Mouse (Mus musculus) frontal cortex, adult (tissue): Measurements from ENCODE around the gene S100pbp.

Experiments
- ATAC-seq: cut with Nextera tagmentation; 2 replicates; pipeline ENCODE4 v1.9.2; 2017; ENCODE audit warnings: mild to moderate bottlenecking, moderate library complexity, mixed read lengths; ENCODE audit not compliant: low TSS enrichment

S100pbp gene

DNA sequence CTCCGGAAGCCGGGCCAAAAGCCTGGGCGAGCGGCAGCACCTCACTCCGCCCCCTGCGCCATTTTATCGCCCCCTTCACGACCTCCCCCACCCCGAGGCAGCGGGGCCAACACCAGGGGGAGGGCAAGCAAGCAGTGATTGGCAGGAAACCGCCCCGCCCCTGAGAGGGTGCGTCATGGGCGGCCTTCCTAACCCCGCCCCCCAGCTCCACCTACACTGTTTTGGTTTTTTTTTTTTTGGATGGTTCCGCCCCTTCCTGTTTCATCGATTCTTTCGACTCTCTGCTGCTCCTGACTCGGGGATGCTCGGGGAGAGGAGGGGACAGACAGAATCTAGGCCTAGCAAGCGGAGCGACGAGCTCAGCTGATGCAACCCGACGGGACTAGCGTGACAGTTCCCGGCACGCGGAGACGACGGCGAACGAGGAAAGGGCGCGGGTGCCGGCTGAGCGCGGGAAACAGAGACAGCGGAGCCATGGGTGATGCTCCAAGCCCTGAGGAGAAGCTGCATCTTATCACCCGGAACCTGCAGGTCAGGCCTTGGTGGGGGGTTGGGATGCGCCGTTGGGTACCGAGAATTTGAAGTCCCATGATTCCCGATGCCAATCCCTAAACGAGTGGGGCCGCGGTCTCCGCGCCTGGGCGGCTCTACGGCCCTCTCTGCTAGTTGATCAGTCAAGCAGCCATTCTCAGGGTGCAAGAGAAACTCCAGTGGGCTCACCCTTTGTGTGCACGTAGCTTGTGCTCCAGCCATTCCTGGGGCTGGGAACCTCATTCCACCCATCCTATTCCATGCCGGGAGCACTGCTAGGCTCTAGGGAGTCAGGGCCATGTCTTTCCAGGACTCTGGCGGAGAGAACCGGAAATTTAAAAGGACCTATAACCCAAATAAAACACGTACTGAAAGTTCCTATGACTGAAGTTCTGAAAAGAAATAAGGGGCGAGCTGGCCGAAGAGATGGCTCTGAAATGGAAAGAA, at the start of gene S100pbp, which contains the start of gene Yars:
S100pbp (minus strand) TSS at position 186 of the 978 bp plus-strand sequence.
Yars (plus strand) TSS at position 219 of the 978 bp plus-strand sequence.
- ATAC-seq: peak; percentile 92

DNA sequence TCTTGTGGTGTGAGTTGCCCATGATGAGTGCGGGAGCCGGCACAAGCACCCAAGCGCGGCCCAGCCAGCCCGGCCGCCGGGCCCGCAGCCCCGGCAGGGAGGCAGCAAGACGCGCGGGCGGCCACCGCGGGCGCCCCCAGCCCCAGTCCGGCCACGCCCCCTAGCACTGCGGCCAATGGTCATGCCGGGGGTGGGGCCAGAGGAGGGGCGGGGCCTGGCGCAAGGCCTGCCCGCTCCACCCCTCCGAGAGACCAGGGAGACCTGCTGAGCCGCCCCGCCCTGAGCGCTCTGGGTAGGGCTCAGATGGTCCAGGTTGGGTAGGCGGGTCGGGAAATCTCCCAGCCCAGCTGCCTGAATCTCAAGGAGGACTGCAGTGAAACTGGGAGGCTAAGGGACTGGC, 49.5 kb upstream of the S100pbp start:
- peak; percentile 60 for ATAC-seq

DNA sequence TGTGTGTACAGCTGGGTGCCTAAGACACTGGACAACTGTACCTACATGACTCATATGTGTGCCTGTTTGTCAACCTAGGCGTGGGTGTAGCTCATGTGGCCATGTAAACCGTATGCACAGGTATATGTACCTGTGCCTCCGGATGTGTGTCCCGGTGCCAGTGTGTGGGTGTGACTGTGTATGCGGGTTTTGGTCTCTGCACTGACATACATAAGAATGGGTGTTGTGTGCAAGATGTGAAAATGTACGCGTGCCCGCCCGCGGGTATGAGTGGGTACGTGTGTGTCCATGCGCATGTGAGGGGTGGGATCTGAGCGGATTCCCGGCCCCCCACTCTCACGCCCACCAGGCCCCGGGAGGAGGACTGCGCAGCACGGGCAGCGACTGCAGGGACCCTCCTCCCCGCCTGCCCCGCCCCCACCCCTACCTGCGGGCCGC, 49.1 kb upstream of the S100pbp start:
- ATAC-seq: no peak

DNA sequence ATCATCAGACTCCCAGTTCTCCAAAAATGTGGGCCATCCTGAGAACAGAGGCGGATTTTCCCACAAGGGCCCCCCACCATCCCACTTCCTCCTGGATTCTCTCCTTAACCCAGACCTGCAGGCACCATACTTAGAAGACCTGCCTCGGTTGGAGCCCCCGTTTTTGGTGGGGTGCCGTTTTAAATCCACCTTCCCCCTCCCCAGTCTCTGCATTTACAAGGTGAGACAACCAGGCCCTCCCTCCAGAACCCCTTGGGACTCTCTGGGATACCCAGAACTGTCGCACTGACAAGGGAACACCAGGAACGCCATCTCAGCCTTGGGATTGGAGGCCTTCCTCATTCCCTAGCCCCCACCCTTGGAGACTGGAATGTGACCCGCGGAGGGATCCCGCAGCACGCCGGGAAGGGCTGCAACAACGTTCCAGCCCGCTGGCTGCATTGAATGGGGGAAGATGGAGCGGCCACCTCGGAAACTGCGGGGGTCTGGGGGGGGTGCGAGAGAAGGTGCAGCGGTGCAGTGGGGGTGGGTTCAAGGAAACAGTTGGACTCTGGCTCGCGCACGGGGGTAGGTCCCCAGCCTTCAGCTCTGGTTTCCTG, 48.4 kb upstream of the S100pbp start:
- 0 out of 2 replicates have a peak, but pooled peaks have one; percentile 17 for ATAC-seq

GRCm38 (mm10) chr4:129236236-129236813, 46.8 kb upstream of the S100pbp start:
- ATAC-seq: no peak

DNA sequence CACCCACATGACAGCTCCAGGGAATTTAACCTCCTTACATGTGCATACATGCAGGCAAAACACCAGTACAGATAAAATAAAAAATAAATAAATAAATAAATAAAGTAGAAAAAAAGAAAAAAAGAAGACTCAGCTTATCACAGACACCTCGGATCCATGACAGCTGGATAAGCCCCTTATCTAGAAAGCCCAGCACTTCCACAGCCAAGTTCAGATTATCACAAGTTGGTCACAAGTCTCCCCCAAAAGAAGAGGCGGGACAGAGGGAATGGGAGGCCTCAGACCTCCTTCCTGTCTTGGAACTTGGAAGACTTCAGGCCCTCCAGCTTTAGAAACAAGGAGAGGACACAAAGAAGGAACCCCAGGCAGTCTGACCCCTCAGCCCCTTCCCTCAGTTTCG, 45.6 kb upstream of the S100pbp start:
- ATAC-seq: no peak

DNA sequence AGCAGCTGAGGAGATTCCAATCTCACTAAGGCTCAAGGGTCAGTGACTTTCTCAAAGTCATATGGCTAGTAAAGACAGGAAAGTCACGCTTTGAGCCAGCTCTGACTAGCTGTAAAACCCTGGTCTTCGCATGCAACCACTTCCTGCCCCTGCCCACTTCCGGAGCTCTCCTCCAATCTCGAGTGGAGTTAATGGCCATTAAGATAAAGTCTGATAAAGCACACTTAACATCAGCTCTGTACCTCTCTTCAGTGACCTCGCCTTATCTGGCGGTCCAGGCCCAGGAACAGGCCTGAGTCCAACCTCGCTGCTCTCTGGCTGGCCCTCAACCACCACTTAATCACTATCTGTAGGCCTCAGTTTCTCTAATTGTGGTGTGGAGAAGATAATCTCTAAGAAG, 45.0 kb upstream of the S100pbp start:
- ATAC-seq: no peak

DNA sequence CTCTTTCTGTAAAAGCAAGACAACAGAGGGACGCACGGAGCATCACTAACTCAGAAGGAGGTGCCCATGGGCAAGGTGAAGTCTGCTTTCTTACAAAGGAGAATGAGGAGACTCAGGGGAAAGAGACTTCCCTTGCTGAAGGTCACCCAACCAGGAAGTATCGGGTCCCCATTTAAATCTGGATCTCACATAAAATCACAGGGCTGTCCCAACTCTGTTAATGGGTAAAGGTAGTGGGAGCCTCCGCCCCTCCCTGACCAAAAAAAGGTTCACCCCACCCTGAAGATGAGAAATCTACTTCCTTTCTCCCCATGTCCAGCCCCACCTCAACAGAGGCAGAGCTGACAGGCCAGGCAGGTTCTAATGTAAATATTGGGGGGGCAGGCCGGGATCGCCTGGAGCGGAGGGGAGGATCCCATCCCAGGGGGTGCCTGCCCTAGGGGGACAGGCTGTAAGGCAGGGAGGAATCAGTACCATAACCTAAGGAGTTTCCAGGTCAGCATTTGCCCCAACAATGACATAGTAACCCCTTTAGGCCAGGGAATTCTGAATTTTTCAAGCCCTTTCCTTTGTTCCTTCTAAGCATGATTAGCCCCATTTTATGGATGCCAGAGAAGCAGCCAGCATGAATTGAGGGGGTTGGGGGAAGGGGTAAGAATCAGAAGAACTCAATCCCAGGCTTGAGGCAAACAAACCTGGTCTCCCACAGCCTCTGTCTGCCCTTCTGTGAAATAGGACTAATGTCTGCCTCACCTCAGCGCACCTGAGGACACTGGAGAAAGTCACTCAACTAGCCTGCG, 43.2 kb upstream of the S100pbp start:
- no peak for ATAC-seq

GRCm38 (mm10) chr4:129231594-129232450, 42.3 kb upstream of the S100pbp start:
- ATAC-seq: no peak

GRCm38 (mm10) chr4:129230926-129231325, 41.4 kb upstream of the S100pbp start:
- no peak for ATAC-seq

DNA sequence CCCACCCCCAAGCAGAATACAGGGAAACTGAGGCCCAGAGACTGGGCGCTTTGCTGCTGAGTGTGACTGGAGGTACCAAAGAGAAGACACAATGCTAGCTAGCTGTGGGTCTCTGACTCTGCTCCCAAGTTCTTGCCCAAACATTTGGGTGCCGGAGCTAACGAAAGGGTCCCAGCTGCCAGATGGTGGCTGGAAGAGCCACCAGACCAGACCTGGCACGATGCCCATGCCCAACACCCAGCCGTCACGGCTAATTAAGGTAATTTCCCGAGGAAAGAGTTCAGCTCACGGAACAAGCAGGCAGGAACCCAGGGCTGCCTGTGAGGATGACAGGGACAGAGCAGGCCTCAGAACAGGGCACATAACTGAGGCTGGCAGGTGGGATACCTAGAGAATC, 38.5 kb upstream of the S100pbp start:
- ATAC-seq: no peak

DNA sequence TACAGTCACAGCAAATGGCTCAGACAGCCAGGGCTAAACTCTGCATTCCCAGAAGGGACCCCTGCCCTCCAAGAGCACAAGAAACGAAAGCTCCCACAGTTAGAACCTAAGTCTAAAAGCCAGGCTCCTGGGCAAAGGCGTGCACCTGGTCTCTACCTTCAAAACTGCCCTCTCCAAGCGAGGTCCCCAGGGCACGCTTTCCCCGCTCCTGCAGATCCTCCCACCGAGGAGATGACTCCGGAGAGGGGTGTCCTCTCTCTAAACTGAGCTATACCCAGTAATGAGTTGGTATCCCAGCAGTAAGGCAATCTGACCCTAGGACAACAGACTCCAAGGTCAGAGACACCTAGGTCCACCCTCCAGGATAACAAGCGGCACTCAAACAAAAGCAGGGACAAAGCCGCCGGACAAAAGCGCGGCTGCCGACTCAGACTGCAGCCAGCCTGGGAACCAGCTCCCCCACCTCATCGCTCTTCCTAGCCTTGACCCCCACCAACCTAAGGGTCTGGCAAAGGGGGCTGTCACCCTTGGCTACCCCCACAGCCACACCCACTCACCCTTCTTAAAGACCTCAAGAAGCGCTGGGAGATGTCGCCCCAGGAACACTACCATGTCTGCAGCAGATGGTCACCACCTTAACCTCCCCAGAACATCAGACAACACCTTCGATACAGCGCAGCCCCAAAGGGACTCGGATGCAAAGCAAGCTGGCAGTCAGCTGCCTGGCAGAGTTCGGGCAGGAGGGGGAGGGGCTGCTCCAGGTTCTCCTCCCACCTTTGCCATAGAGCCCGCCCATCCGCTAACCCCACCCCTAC, 37.9 kb upstream of the S100pbp start:
- no peak for ATAC-seq

GRCm38 (mm10) chr4:129226441-129226963, 37.0 kb upstream of the S100pbp start:
- no peak for ATAC-seq

GRCm38 (mm10) chr4:129225315-129225714, 35.8 kb upstream of the S100pbp start:
- no peak for ATAC-seq

- no peak for ATAC-seq
Observed at GRCm38 (mm10) chr4:129223421-129224281, 34.1 kb upstream of the S100pbp start.

- no peak for ATAC-seq
Observed at GRCm38 (mm10) chr4:129222019-129222925, 32.7 kb upstream of the S100pbp start.
